Mouse (Mus musculus) limb, embryonic 11.5 days (tissue): ENCODE data around the gene Wars. TPM values are rescaled to one million over a fixed set of nuclear protein-coding genes. Genes with fewer than 3 reads are reported as not detected.

Experiments
- ATAC-seq: fragments of 200-750 bp; cut with Nextera tagmentation; 2 replicates; pipeline ENCODE4 v1.8.0; 2017; ENCODE audit warnings: low read depth; ENCODE audit not compliant: insufficient number of reproducible peaks, low FRiP score, low TSS enrichment
- DNase-seq: peaks from one replicate; pipeline ENCODE4 v3.0.0-alpha.2; 2015; ENCODE audit warnings: low spot score
- H3K27ac ChIP-seq: fragments of 300-500 bp; sonication (generic); replicated peaks from 2 replicates; pipeline ENCODE4 v1.5.1; 2014; ENCODE audit warnings: low read depth, mild to moderate bottlenecking, low read length
- H3K27me3 ChIP-seq: fragments of 300-500 bp; sonication (generic); 2 replicates; pipeline ENCODE4 v1.6.1; 2014; ENCODE audit warnings: mild to moderate bottlenecking, low read length, mixed read lengths; ENCODE audit not compliant: control insufficient read depth, insufficient read depth
- H3K36me3 ChIP-seq: fragments of 300-500 bp; sonication (generic); 2 replicates; pipeline ENCODE4 v1.6.1; 2014; ENCODE audit warnings: mild to moderate bottlenecking, low read length, moderate library complexity, mixed read lengths; ENCODE audit not compliant: control insufficient read depth, insufficient read depth
- H3K4me1 ChIP-seq: fragments of 300-500 bp; sonication (generic); 2 replicates; pipeline ENCODE4 v1.6.1; 2014; ENCODE audit warnings: low read length, mixed read lengths; ENCODE audit not compliant: control insufficient read depth, insufficient read depth
- H3K4me2 ChIP-seq: fragments of 300-500 bp; sonication (generic); 2 replicates; pipeline ENCODE4 v1.6.1; 2014; ENCODE audit warnings: low read depth, mild to moderate bottlenecking, moderate library complexity; ENCODE audit not compliant: severe bottlenecking
- H3K4me3 ChIP-seq: fragments of 300-500 bp; sonication (generic); 2 replicates; pipeline ENCODE4 v1.5.1; 2014; ENCODE audit warnings: low read depth, low read length
- H3K9ac ChIP-seq: fragments of 300-500 bp; sonication (generic); 2 replicates; pipeline ENCODE4 v1.6.1; 2014; ENCODE audit warnings: mild to moderate bottlenecking, low read length
- H3K9me3 ChIP-seq: fragments of 300-500 bp; sonication (generic); 2 replicates; pipeline ENCODE4 v1.6.1; 2016; ENCODE audit warnings: low read length; ENCODE audit not compliant: control insufficient read depth
- WGBS: fragments of 180-500 bp; shearing (Covaris S2); extraction: QIAGEN DNeasy Blood & Tissue Kit; methylation state at CpG from one replicate; pipeline ENCODE4 v1.1.7; 2014; 5-methylcytosine and 5-hydroxymethylcytosine counted together
- polyA plus RNA-seq: library from polyadenylated mRNA; unstranded; fragments of >200 nt; fragmentation: Nextera tagmentation; extraction: Ambion mirVana; gene quantifications from 2 replicates; pipeline ENCODE4 v1.2.1, GENCODE M21; 2014

Gene Wars
- polyA plus RNA-seq, 1 experiment from 2014 or later: 117 TPM

- no peak overlapping the region for H3K4me2 ChIP-seq
- no peak overlapping the region for H3K4me3 ChIP-seq
- ATAC-seq (no peak), DNase-seq (no peak)
- H3K27ac ChIP-seq: no peak overlapping the region
- no peaks in the 10 kb centered on the region for H3K9me3 ChIP-seq
- peaks cover 9% of the 10 kb centered on the region for H3K36me3 ChIP-seq
- no peaks in the 10 kb centered on the region for H3K4me1 ChIP-seq
- no peak overlapping the region for H3K9ac ChIP-seq
- WGBS: 93% methylated on average over 4 of the region's 4 CpGs
- no peaks in the 10 kb centered on the region for H3K27me3 ChIP-seq
Measured at GRCm38 (mm10) chr12:108887077-108887476, 6.9 kb downstream of the Wars start.

GRCm38 (mm10) chr12:108885906-108886305 is 8.1 kb downstream of the Wars start:
- Histone ChIP-seq H3K27me3 (no peaks in the 10 kb centered on the region), H3K4me3 (no peak overlapping the region), H3K27ac (no peak overlapping the region), H3K9ac (no peak overlapping the region), H3K4me2 (no peak overlapping the region), H3K36me3 (peaks cover 9% of the 10 kb centered on the region), H3K9me3 (no peaks in the 10 kb centered on the region), H3K4me1 (no peaks in the 10 kb centered on the region)
- 93% methylated on average over 1 of the region's 1 CpGs for WGBS
- DNase-seq: no peak
- ATAC-seq: no peak

- no peaks in the 10 kb centered on the region for H3K4me1 ChIP-seq
- no peak overlapping the region for H3K9ac ChIP-seq
- no peaks in the 10 kb centered on the region for H3K9me3 ChIP-seq
- 94% methylated on average over 8 of the region's 8 CpGs for WGBS
- ATAC-seq (no peak), DNase-seq (no peak)
- H3K4me3 ChIP-seq: no peak overlapping the region
- no peaks in the 10 kb centered on the region for H3K27me3 ChIP-seq
- H3K27ac ChIP-seq: no peak overlapping the region
- no peak overlapping the region for H3K4me2 ChIP-seq
- H3K36me3 ChIP-seq: peaks cover 15% of the 10 kb centered on the region
Measured at GRCm38 (mm10) chr12:108882776-108883175, 11.2 kb downstream of the Wars start.

- ATAC-seq: no peak
Measured at GRCm38 (mm10) chr12:108881192-108881591, 12.8 kb downstream of the Wars start.

GRCm38 (mm10) chr12:108880606-108881005 is 13.4 kb downstream of the Wars start:
- WGBS: 91% methylated on average over 5 of the region's 5 CpGs
- no peak for ATAC-seq

More at GRCm38 (mm10) chr12:108881192-108881591, 12.8 kb downstream of the Wars start:
- Histone ChIP-seq H3K27me3 (no peaks in the 10 kb centered on the region), H3K27ac (no peak overlapping the region), H3K9me3 (no peaks in the 10 kb centered on the region), H3K36me3 (peaks cover 6% of the 10 kb centered on the region), H3K4me1 (no peaks in the 10 kb centered on the region), H3K4me3 (no peak overlapping the region), H3K4me2 (no peak overlapping the region), H3K9ac (no peak overlapping the region)
- WGBS: 86% methylated on average over 3 of the region's 3 CpGs
- no peak for DNase-seq

GRCm38 (mm10) chr12:108879138-108879537 is 14.8 kb downstream of the Wars start:
- Histone ChIP-seq H3K9ac (no peak overlapping the region), H3K4me3 (no peak overlapping the region), H3K4me1 (no peaks in the 10 kb centered on the region), H3K4me2 (no peak overlapping the region), H3K27me3 (no peaks in the 10 kb centered on the region), H3K9me3 (no peaks in the 10 kb centered on the region), H3K27ac (no peak overlapping the region), H3K36me3 (peaks cover 10% of the 10 kb centered on the region)
- 89% methylated on average over 4 of the region's 4 CpGs for WGBS
- ATAC-seq (no peak), DNase-seq (no peak)

More at GRCm38 (mm10) chr12:108880606-108881005, 13.4 kb downstream of the Wars start:
- Histone ChIP-seq H3K36me3 (peaks cover 6% of the 10 kb centered on the region), H3K27me3 (no peaks in the 10 kb centered on the region), H3K27ac (no peak overlapping the region), H3K4me2 (no peak overlapping the region), H3K4me3 (no peak overlapping the region), H3K4me1 (no peaks in the 10 kb centered on the region), H3K9ac (no peak overlapping the region), H3K9me3 (no peaks in the 10 kb centered on the region)
- DNase-seq: no peak

- no peak overlapping the region for H3K4me2 ChIP-seq
- DNase-seq: no peak
Measured at GRCm38 (mm10) chr12:108873122-108873521, 20.9 kb downstream of the Wars start.

GRCm38 (mm10) chr12:108869575-108869974 is 24.4 kb downstream of the Wars start:
- WGBS: 89% methylated on average over 2 of the region's 2 CpGs

More at GRCm38 (mm10) chr12:108873122-108873521, 20.9 kb downstream of the Wars start:
- Histone ChIP-seq H3K9me3 (no peaks in the 10 kb centered on the region), H3K4me1 (no peaks in the 10 kb centered on the region), H3K4me3 (no peak overlapping the region), H3K9ac (no peak overlapping the region), H3K36me3 (peaks cover 17% of the 10 kb centered on the region), H3K27ac (no peak overlapping the region), H3K27me3 (no peaks in the 10 kb centered on the region)
- no peak for ATAC-seq
- 77% methylated on average over 5 of the region's 5 CpGs for WGBS

GRCm38 (mm10) chr12:108865007-108865494 is 28.9 kb downstream of the Wars start:
- ATAC-seq (no peak), DNase-seq (no peak)
- no peak overlapping the region for H3K27ac ChIP-seq
- H3K4me3 ChIP-seq: no peak overlapping the region
- WGBS: 89% methylated on average over 6 of the region's 6 CpGs
- H3K36me3 ChIP-seq: peaks cover 22% of the 10 kb centered on the region
- no peaks in the 10 kb centered on the region for H3K4me1 ChIP-seq
- no peak overlapping the region for H3K4me2 ChIP-seq
- H3K27me3 ChIP-seq: no peaks in the 10 kb centered on the region
- no peak overlapping the region for H3K9ac ChIP-seq
- H3K9me3 ChIP-seq: no peaks in the 10 kb centered on the region

More at GRCm38 (mm10) chr12:108869575-108869974, 24.4 kb downstream of the Wars start:
- H3K4me1 ChIP-seq: no peaks in the 10 kb centered on the region
- peaks cover 27% of the 10 kb centered on the region for H3K36me3 ChIP-seq
- no peak overlapping the region for H3K27ac ChIP-seq
- no peak overlapping the region for H3K9ac ChIP-seq
- ATAC-seq: no peak
- DNase-seq: no peak
- no peak overlapping the region for H3K4me3 ChIP-seq
- H3K27me3 ChIP-seq: no peaks in the 10 kb centered on the region
- no peaks in the 10 kb centered on the region for H3K9me3 ChIP-seq
- H3K4me2 ChIP-seq: no peak overlapping the region
